8 mouse cellular contexts compared by ENCODE assay signal in the genomic region with DNA sequence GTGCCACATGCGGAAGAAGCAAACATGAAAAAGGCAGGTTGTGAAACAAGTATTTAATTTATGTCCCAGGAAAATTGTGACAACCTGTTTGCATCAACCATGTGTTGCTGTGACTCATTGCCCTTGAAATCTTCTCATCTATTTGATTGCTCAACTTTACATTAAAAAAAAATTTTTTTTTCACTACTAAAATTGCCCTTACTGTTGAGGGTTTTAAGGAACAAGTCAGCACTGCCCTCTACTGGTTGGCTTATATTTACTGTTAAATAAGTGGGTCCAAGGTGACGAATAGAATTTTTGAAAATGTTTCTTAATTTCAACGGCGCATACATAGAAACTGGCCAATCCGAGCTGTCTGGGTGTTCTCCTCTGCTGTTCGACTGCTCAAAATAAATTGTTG. TPM values are rescaled to one million over a fixed set of nuclear protein-coding genes. Genes with fewer than 3 reads are reported as not detected.
A peak's percentile ranks its signal among the peaks of the same experiment; 100 is the strongest.
DNase-seq lines count a peak whose midpoint lies in the region; ATAC-seq and TF ChIP-seq lines count a peak whose summit lies in the region.

No protein-coding gene starts in this region.

- 47% methylated on average over 6 of the region's 6 CpGs for WGBS in heart, embryonic 10.5 days
- WGBS in embryonic facial prominence, embryonic 14.5 days = 43% methylated on average over 6 of the region's 6 CpGs
- WGBS in lung, adult 2 months = 23% methylated on average over 6 of the region's 6 CpGs
- 56% methylated on average over 6 of the region's 6 CpGs for WGBS in forebrain, embryonic 10.5 days

- DNase-seq in heart, adult 8-10 months (ENCODE audit: low spot score) = peak; percentile 55
- DNase-seq in heart, embryonic 10.5 days (ENCODE audit: low spot score) = no peak
- DNase-seq in 3T3-L1 (ENCODE audit: low read depth, low spot score) (peak; percentile 91), ES-E14 (ENCODE audit: low read depth, low spot score) (no peak)
- peak; percentile 84 for DNase-seq in embryonic facial prominence, embryonic 14.5 days (ENCODE audit: low spot score)
- peak; percentile 14 for DNase-seq in lung, adult 2 months
- DNase-seq in forebrain, embryonic 10.5 days (ENCODE audit: extremely low spot score, low spot score) = no peak

- in situ Hi-C loops in ES-E14 (cut with MboI; ENCODE audit: low sequenced_read_pairs in 2 of 2, unreplicated experiment in 2 of 2) = no loop called here

- H3K27me3 ChIP-seq in heart, embryonic 10.5 days (ENCODE audit: insufficient read depth, poor library complexity, severe bottlenecking) = no peaks in the 10 kb centered on the region
- H3K27me3 ChIP-seq in embryonic facial prominence, embryonic 14.5 days (replicated peaks; ENCODE audit: control insufficient read depth, insufficient read depth, low read length) = no peaks in the 10 kb centered on the region
- H3K27me3 ChIP-seq in forebrain, embryonic 10.5 days (ENCODE audit: poor library complexity, severe bottlenecking) = peaks cover 2% of the 10 kb centered on the region; the same call in 1 of the 2 replicates

- no peaks in the 10 kb centered on the region for H3K36me3 ChIP-seq in heart, embryonic 10.5 days
- H3K36me3 ChIP-seq in ES-E14 (ENCODE audit: control insufficient read depth, insufficient read depth, low read length, poor library complexity, severe bottlenecking) = no peaks in the 10 kb centered on the region
- H3K36me3 ChIP-seq in embryonic facial prominence, embryonic 14.5 days (ENCODE audit: control insufficient read depth, insufficient read depth, low read length) = no peaks in the 10 kb centered on the region
- no peaks in the 10 kb centered on the region for H3K36me3 ChIP-seq in forebrain, embryonic 10.5 days (replicated peaks)

- TF ChIP-seq POLR2A in lung, adult 2 months (IDR thresholded peaks at IDR 0.05; ENCODE audit: borderline replicate concordance, extremely low read depth, low read depth, low read length) = no peak

- H3K9me3 ChIP-seq in heart, embryonic 10.5 days = no peaks in the 10 kb centered on the region
- H3K9me3 ChIP-seq in ES-E14 (ENCODE audit: control insufficient read depth, insufficient read depth, low read depth, low read length) = no peaks in the 10 kb centered on the region
- no peaks in the 10 kb centered on the region for H3K9me3 ChIP-seq in embryonic facial prominence, embryonic 14.5 days (ENCODE audit: control insufficient read depth, low read length)
- no peaks in the 10 kb centered on the region for H3K9me3 ChIP-seq in forebrain, embryonic 10.5 days

- no peak overlapping the region for H3K4me2 ChIP-seq in embryonic facial prominence, embryonic 14.5 days (ENCODE audit: low read depth, low read length)

- no peak for ATAC-seq in embryonic facial prominence, embryonic 14.5 days (ENCODE audit: low read depth)
- no peak for ATAC-seq in erythroid progenitor cell, adult 5-6 weeks (replicated peaks; ENCODE audit: low FRiP score, poor library complexity, severe bottlenecking)

- no peak overlapping the region for H3K4me3 ChIP-seq in heart, embryonic 10.5 days
- no peak overlapping the region for H3K4me3 ChIP-seq in ES-E14 (ENCODE audit: insufficient read depth in 1 of 2, low read depth in 1 of 2, low read length in 2 of 2, poor library complexity in 1 of 2, severe bottlenecking in 1 of 2)
- H3K4me3 ChIP-seq in embryonic facial prominence, embryonic 14.5 days (ENCODE audit: low read depth, low read length) = no peak overlapping the region
- H3K4me3 ChIP-seq in lung, adult 2 months (replicated peaks; ENCODE audit: extremely low read depth, low read depth, low read length) = no peak overlapping the region
- no peak overlapping the region for H3K4me3 ChIP-seq in forebrain, embryonic 10.5 days

- no peak for TF ChIP-seq CTCF in lung, adult 2 months (IDR thresholded peaks at IDR 0.05; ENCODE audit: insufficient read depth, low read length)

- H3K27ac ChIP-seq in heart, embryonic 10.5 days = no peak overlapping the region
- no peak overlapping the region for H3K27ac ChIP-seq in ES-E14 (ENCODE audit: insufficient read depth, low read depth, low read length, poor library complexity, severe bottlenecking)
- no peak overlapping the region for H3K27ac ChIP-seq in embryonic facial prominence, embryonic 14.5 days (replicated peaks; ENCODE audit: low read depth, low read length)
- no peak overlapping the region for H3K27ac ChIP-seq in forebrain, embryonic 10.5 days

- peaks cover 3% of the 10 kb centered on the region; the same call in 1 of the 2 replicates for H3K4me1 ChIP-seq in heart, embryonic 10.5 days
- no peaks in the 10 kb centered on the region for H3K4me1 ChIP-seq in ES-E14 (ENCODE audit: control insufficient read depth in 2 of 2, insufficient read depth in 2 of 2, low read length in 2 of 2, poor library complexity in 1 of 2)
- H3K4me1 ChIP-seq in embryonic facial prominence, embryonic 14.5 days (ENCODE audit: control insufficient read depth, insufficient read depth, low read length) = no peaks in the 10 kb centered on the region
- 0 out of 2 replicates have a peak, but pooled peaks cover 5% of the 10 kb centered on the region for H3K4me1 ChIP-seq in lung, adult 2 months (ENCODE audit: control insufficient read depth, insufficient read depth, low read length)
- H3K4me1 ChIP-seq in forebrain, embryonic 10.5 days = no peaks in the 10 kb centered on the region

- no peak overlapping the region for H3K9ac ChIP-seq in ES-E14 (ENCODE audit: insufficient read depth, low read depth, low read length, poor library complexity, severe bottlenecking)
- peak overlapping the region; percentile 25; the same call in 1 of the 2 replicates for H3K9ac ChIP-seq in embryonic facial prominence, embryonic 14.5 days (ENCODE audit: low read depth, low read length)

TF ChIP-seq in ES-E14, 5 proteins besides CTCF, POLR2A, EP300 and RAD21:
- TF ChIP-seq HCFC1 (IDR thresholded peaks at IDR 0.05; ENCODE audit: borderline replicate concordance, insufficient read depth, low read length) = no peak
- TF ChIP-seq ZNF384 (IDR thresholded peaks at IDR 0.05; ENCODE audit: low read depth, low read length) = peak; percentile 31; the same call in 1 of the 2 replicates
- peak; percentile 40; the same call in 1 of the 2 replicates for TF ChIP-seq ZC3H11A (IDR thresholded peaks at IDR 0.05; ENCODE audit: borderline replicate concordance, low read depth, low read length)
- no peak for TF ChIP-seq CHD2 (IDR thresholded peaks at IDR 0.05; ENCODE audit: low read depth, low read length)

RNA-seq across cellular contexts. Expression of a gene that starts 29.2 kb away (rescaled TPM):
- total RNA-seq in heart, adult 8-10 months (2022) = 10 to 100 TPM; 60.9 to 71.2 (median 69.3) TPM
- 22.1 and 28.1 TPM in 2 replicates for polyA plus RNA-seq in heart, embryonic 10.5 days (2016; fragmentation: Nextera tagmentation; extraction: Ambion mirVana)
- 11.1 and 24.3 TPM in 2 replicates for total RNA-seq in ES-E14 (2012; rRNA removed)
- 37.3 and 44.6 TPM in 2 replicates for polyA plus RNA-seq in embryonic facial prominence, embryonic 14.5 days (2014; fragmentation: Nextera tagmentation; extraction: Ambion mirVana)
- 53.4 and 72.3 TPM in 2 replicates for polyA plus RNA-seq in lung, adult 2 months (2012; rRNA removed)
- total RNA-seq in erythroid progenitor cell, adult 5-6 weeks (2015; ENCODE audit: low replicate concordance) = 10.5 and 15.1 TPM in 2 replicates
- total RNA-seq in erythroid progenitor cell, adult 5-6 weeks (2017; ENCODE audit: low replicate concordance) = 8.8 and 23.2 TPM in 2 replicates
- 6.3 and 6.6 TPM in 2 replicates for polyA plus RNA-seq in forebrain, embryonic 10.5 days (2016; fragmentation: Nextera tagmentation; extraction: Ambion mirVana)

RNA-seq across cellular contexts. Expression of a gene that starts 44.4 kb away (rescaled TPM):
- not detected for total RNA-seq in heart, adult 8-10 months (2022)
- not detected in 2 replicates for polyA plus RNA-seq in heart, embryonic 10.5 days (2016; fragmentation: Nextera tagmentation; extraction: Ambion mirVana)
- 0.63 and 0.67 TPM in 2 replicates for total RNA-seq in ES-E14 (2012; rRNA removed)
- polyA plus RNA-seq in embryonic facial prominence, embryonic 14.5 days (2014; fragmentation: Nextera tagmentation; extraction: Ambion mirVana) = not detected in 2 replicates
- polyA plus RNA-seq in lung, adult 2 months (2012; rRNA removed) = 0.17 TPM in 1 of 2 replicates, not detected in the other
- not detected in 2 replicates for total RNA-seq in erythroid progenitor cell, adult 5-6 weeks (2015; ENCODE audit: low replicate concordance)
- total RNA-seq in erythroid progenitor cell, adult 5-6 weeks (2017; ENCODE audit: low replicate concordance) = not detected in 2 replicates
- not detected in 2 replicates for polyA plus RNA-seq in forebrain, embryonic 10.5 days (2016; fragmentation: Nextera tagmentation; extraction: Ambion mirVana)

Comparison
In these comparisons a context has a peak if more than half of its experiments do, and no peak if none do; other contexts are left out.
1. DNase-seq: peak in heart, adult 8-10 months (single experiment), 3T3-L1 (single experiment), embryonic facial prominence, embryonic 14.5 days (single experiment) and lung, adult 2 months (single experiment); none in heart, embryonic 10.5 days (single experiment), ES-E14 (single experiment) and forebrain, embryonic 10.5 days (single experiment).